Mouse (Mus musculus): Measurements from ENCODE around the gene Cryba4. TPM values are rescaled to one million over a fixed set of nuclear protein-coding genes. Genes with fewer than 3 reads are reported as not detected.
A peak's percentile ranks its signal among the peaks of the same experiment; 100 is the strongest.

Gene Cryba4
- total and polyA plus RNA-seq, 3 experiments: not detected

GRCm38 (mm10) chr5:112264099-112264498, 11.8 kb upstream of the Cryba4 start:
- no peaks in the 10 kb centered on the region for H3K79me2 ChIP-seq (replicated peaks; ENCODE audit: control insufficient read depth, extremely low read depth, insufficient read depth, poor library complexity, severe bottlenecking)
- H3K4me2 ChIP-seq (ENCODE audit: insufficient read depth, low read depth, poor library complexity, severe bottlenecking): no peak overlapping the region
- peaks cover 54% of the 10 kb centered on the region for H3K27me3 ChIP-seq (replicated peaks)
- H3K27ac ChIP-seq (ENCODE audit: insufficient read depth, low read depth): no peak overlapping the region
- no peak overlapping the region for H3K4me3 ChIP-seq (replicated peaks in 1 of 3; ENCODE audit: low read depth in 2 of 3, low read length in 2 of 3, poor library complexity in 1 of 3)
- dilution Hi-C loops (cut with MboI; ENCODE audit: extremely low pct_ligation_motif_present, extremely low pct_unique_long_range_greater_than_20kb, low sequenced_read_pairs) (no loop called here), in situ Hi-C loops (cut with MboI; ENCODE audit: low pct_ligation_motif_present, low pct_unique_long_range_greater_than_20kb, low sequenced_read_pairs) (no loop called here)
- TF ChIP-seq PAX5 (IDR thresholded peaks at IDR 0.05; ENCODE audit: low read length) (no peak), BHLHE40 (IDR thresholded peaks at IDR 0.05; ENCODE audit: low read depth, low read length) (0 out of 2 replicates have a peak, but pooled peaks have one; percentile 9)
- peaks cover 4% of the 10 kb centered on the region for H3K9me3 ChIP-seq (replicated peaks; ENCODE audit: low read length)
- DNase-seq (ENCODE audit: extremely low read depth): no peak
- no peak overlapping the region for H3K9ac ChIP-seq (ENCODE audit: insufficient read depth, low read depth)
- H3K4me1 ChIP-seq (ENCODE audit: control insufficient read depth in 1 of 2, insufficient read depth in 2 of 2): peaks cover 25 to 47% of the 10 kb centered on the region in 2 experiments
- H3K36me3 ChIP-seq (replicated peaks in 1 of 2; ENCODE audit: control insufficient read depth in 1 of 2, insufficient read depth in 1 of 2, low read length in 1 of 2): no peaks in the 10 kb centered on the region

GRCm38 (mm10) chr5:112260818-112261217, 8.5 kb upstream of the Cryba4 start:
- H3K4me2 ChIP-seq (ENCODE audit: insufficient read depth, low read depth, poor library complexity, severe bottlenecking): no peak overlapping the region
- H3K4me1 ChIP-seq (ENCODE audit: control insufficient read depth in 1 of 2, insufficient read depth in 2 of 2): peaks cover 18 to 28% of the 10 kb centered on the region in 2 experiments
- no peaks in the 10 kb centered on the region for H3K79me2 ChIP-seq (replicated peaks; ENCODE audit: control insufficient read depth, extremely low read depth, insufficient read depth, poor library complexity, severe bottlenecking)
- no peaks in the 10 kb centered on the region for H3K36me3 ChIP-seq (replicated peaks in 1 of 2; ENCODE audit: control insufficient read depth in 1 of 2, insufficient read depth in 1 of 2, low read length in 1 of 2)
- no peak overlapping the region for H3K9ac ChIP-seq (ENCODE audit: insufficient read depth, low read depth)
- no peak overlapping the region for H3K27ac ChIP-seq (ENCODE audit: insufficient read depth, low read depth)
- no peak for DNase-seq (ENCODE audit: extremely low read depth)
- H3K9me3 ChIP-seq (replicated peaks; ENCODE audit: low read length): peaks cover 4% of the 10 kb centered on the region
- dilution Hi-C loops (cut with MboI; ENCODE audit: extremely low pct_ligation_motif_present, extremely low pct_unique_long_range_greater_than_20kb, low sequenced_read_pairs): no loop called here
- in situ Hi-C loops (cut with MboI; ENCODE audit: low pct_ligation_motif_present, low pct_unique_long_range_greater_than_20kb, low sequenced_read_pairs): no loop called here
- H3K27me3 ChIP-seq (replicated peaks): peaks cover 57% of the 10 kb centered on the region
- H3K4me3 ChIP-seq (replicated peaks in 1 of 3; ENCODE audit: low read depth in 2 of 3, low read length in 2 of 3, poor library complexity in 1 of 3): no peak overlapping the region
- TF ChIP-seq MXI1 (IDR thresholded peaks at IDR 0.05; ENCODE audit: low read depth, low read length) (no peak), IRF4 (IDR thresholded peaks at IDR 0.05; ENCODE audit: low read depth, low read length) (peak; percentile 29; the same call in 1 of the 2 replicates), EP300 (IDR thresholded peaks at IDR 0.05; ENCODE audit: low read length) (peak; percentile 26; the same call in 1 of the 2 replicates)

GRCm38 (mm10) chr5:112259862-112260650, 7.7 kb upstream of the Cryba4 start:
- Histone ChIP-seq H3K4me2 (ENCODE audit: insufficient read depth, low read depth, poor library complexity, severe bottlenecking) (no peak overlapping the region), H3K9me3 (replicated peaks; ENCODE audit: low read length) (peaks cover 4% of the 10 kb centered on the region), H3K36me3 (replicated peaks in 1 of 2; ENCODE audit: control insufficient read depth in 1 of 2, insufficient read depth in 1 of 2, low read length in 1 of 2) (no peaks in the 10 kb centered on the region), H3K79me2 (replicated peaks; ENCODE audit: control insufficient read depth, extremely low read depth, insufficient read depth, poor library complexity, severe bottlenecking) (no peaks in the 10 kb centered on the region), H3K4me1 (ENCODE audit: control insufficient read depth in 1 of 2, insufficient read depth in 2 of 2) (peaks cover 12 to 21% of the 10 kb centered on the region in 2 experiments), H3K4me3 (replicated peaks in 1 of 3; ENCODE audit: low read depth in 2 of 3, low read length in 2 of 3, poor library complexity in 1 of 3) (no peak overlapping the region), H3K27ac (ENCODE audit: insufficient read depth, low read depth) (no peak overlapping the region), H3K9ac (ENCODE audit: insufficient read depth, low read depth) (no peak overlapping the region), H3K27me3 (replicated peaks) (peaks cover 59% of the 10 kb centered on the region)
- no peak for DNase-seq (ENCODE audit: extremely low read depth)
- no peak for TF ChIP-seq ETS1 (conservative IDR thresholded peaks at IDR 0.05; ENCODE audit: low read depth, low read length)
- no peak for TF ChIP-seq BHLHE40 (IDR thresholded peaks at IDR 0.05; ENCODE audit: low read depth, low read length)
- no peak for TF ChIP-seq POLR2A (IDR thresholded peaks at IDR 0.05; ENCODE audit: low read depth, low read length)
- TF ChIP-seq KAT2A (IDR thresholded peaks at IDR 0.05; ENCODE audit: insufficient replicate concordance, low read length): no peak
- TF ChIP-seq ELF1 (IDR thresholded peaks at IDR 0.05; ENCODE audit: low read depth, low read length): no peak
- no peak for TF ChIP-seq CTCF (conservative IDR thresholded peaks at IDR 0.05 in 1 of 2, IDR thresholded peaks at IDR 0.05 in 1 of 2; ENCODE audit: low read depth in 2 of 2, low read length in 2 of 2)
- no peak for TF ChIP-seq CHD2 (IDR thresholded peaks at IDR 0.05; ENCODE audit: low read length)
- TF ChIP-seq E2F4 (IDR thresholded peaks at IDR 0.05; ENCODE audit: insufficient replicate concordance, low read depth, low read length): no peak
- in situ Hi-C loops (cut with MboI; ENCODE audit: low pct_ligation_motif_present, low pct_unique_long_range_greater_than_20kb, low sequenced_read_pairs): no loop called here
- dilution Hi-C loops (cut with MboI; ENCODE audit: extremely low pct_ligation_motif_present, extremely low pct_unique_long_range_greater_than_20kb, low sequenced_read_pairs): no loop called here
